Mouse (Mus musculus) heart, postnatal 0 days (tissue): ENCODE data around the gene Zfp446. TPM values are rescaled to one million over a fixed set of nuclear protein-coding genes. Genes with fewer than 3 reads are reported as not detected.

ENCODE experiments used
- ATAC-seq: fragments of 200-750 bp; cut with Nextera tagmentation; 2 replicates; pipeline ENCODE4 v1.8.0; 2017; ENCODE audit warnings: low read depth, moderate number of reproducible peaks, moderate library complexity; ENCODE audit not compliant: insufficient read depth
- DNase-seq: peaks from one replicate; pipeline ENCODE4 v3.0.0-alpha.2; 2016; ENCODE audit warnings: low spot score
- H3K27ac ChIP-seq: fragments of 300-500 bp; sonication (generic); 2 replicates; pipeline ENCODE4 v1.5.1; 2014; ENCODE audit warnings: low read depth, mild to moderate bottlenecking
- H3K27me3 ChIP-seq: fragments of 300-500 bp; sonication (generic); 2 replicates; pipeline ENCODE4 v1.6.1; 2014; ENCODE audit warnings: low read length, mixed read lengths; ENCODE audit not compliant: control insufficient read depth, insufficient read depth
- H3K36me3 ChIP-seq: fragments of 300-500 bp; sonication (generic); replicated peaks from 2 replicates; pipeline ENCODE4 v1.6.1; 2014; ENCODE audit warnings: low read length, mixed read lengths; ENCODE audit not compliant: control insufficient read depth, insufficient read depth
- H3K4me1 ChIP-seq: fragments of 300-500 bp; sonication (generic); 2 replicates; pipeline ENCODE4 v1.6.1; 2014; ENCODE audit warnings: antibody characterized with exemption; ENCODE audit not compliant: control insufficient read depth, insufficient read depth
- H3K4me2 ChIP-seq: fragments of 300-500 bp; sonication (generic); 2 replicates; pipeline ENCODE4 v1.6.1; 2014; ENCODE audit warnings: low read depth, mild to moderate bottlenecking, low read length, moderate library complexity
- H3K4me3 ChIP-seq: fragments of 300-500 bp; sonication (generic); 2 replicates; pipeline ENCODE4 v1.5.1; 2014; ENCODE audit warnings: low read depth, low read length
- H3K9ac ChIP-seq: fragments of 300-500 bp; sonication (generic); replicated peaks from 2 replicates; pipeline ENCODE4 v1.6.1; 2014; ENCODE audit warnings: low read depth, low read length, mixed read lengths
- H3K9me3 ChIP-seq: fragments of 300-500 bp; sonication (generic); replicated peaks from 2 replicates; pipeline ENCODE4 v1.6.1; 2016; ENCODE audit warnings: low read length; ENCODE audit not compliant: control insufficient read depth
- CTCF ChIP-seq: IDR thresholded peaks from 2 replicates; pipeline ENCODE4 v1.5.1; 2016; ENCODE audit warnings: antibody characterized with exemption, control low read depth, low read depth
- EP300 ChIP-seq: IDR thresholded peaks from 2 replicates; pipeline ENCODE4 v1.6.1; 2016; ENCODE audit warnings: antibody characterized with exemption, low read depth
- WGBS: fragments of 180-500 bp; shearing (Covaris S2); extraction: QIAGEN DNeasy Blood & Tissue Kit; methylation state at CpG from one replicate; pipeline ENCODE4 v1.1.7; 2014; 5-methylcytosine and 5-hydroxymethylcytosine counted together
- polyA plus RNA-seq: library from polyadenylated mRNA; unstranded; fragments of >200 nt; fragmentation: Nextera tagmentation; extraction: Ambion mirVana; gene quantifications from 2 replicates; pipeline ENCODE4 v1.2.1, GENCODE M21; 2015
- total RNA-seq: library from RNA; depleted of rRNA; stranded (reverse); fragments of >200 nt; gene quantifications from 2 replicates; pipeline ENCODE4 v1.2.3, GENCODE M21; 2014; ENCODE audit warnings: low replicate concordance

Gene Zfp446
- total and polyA plus RNA-seq, 2 experiments from 2014 or later: 2.5 to 3.3 TPM

DNA sequence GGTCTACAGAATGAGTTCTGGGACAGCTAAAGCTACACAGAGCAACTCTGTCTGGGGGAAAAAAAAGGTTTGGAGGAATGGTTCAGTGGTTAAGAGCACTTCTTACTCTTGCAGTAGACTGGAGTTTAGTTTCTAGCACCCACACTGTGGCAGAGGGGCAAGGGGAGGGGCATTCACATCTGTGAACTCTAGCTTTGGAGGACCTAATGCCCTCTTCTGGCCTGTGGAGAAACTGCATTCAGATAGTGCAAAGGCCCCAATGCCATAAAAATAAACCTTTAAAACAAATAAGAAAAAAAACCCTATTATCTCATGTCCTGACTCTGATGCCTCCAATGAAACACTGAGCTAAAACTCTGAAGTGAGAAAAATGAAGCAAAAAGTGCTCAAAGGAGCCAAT lies 34.2 kb upstream of the Zfp446 start:
- H3K36me3 ChIP-seq: no peaks in the 10 kb centered on the region
- TF ChIP-seq CTCF (peak; percentile 36), EP300 (no peak)
- DNase-seq: no peak

DNA sequence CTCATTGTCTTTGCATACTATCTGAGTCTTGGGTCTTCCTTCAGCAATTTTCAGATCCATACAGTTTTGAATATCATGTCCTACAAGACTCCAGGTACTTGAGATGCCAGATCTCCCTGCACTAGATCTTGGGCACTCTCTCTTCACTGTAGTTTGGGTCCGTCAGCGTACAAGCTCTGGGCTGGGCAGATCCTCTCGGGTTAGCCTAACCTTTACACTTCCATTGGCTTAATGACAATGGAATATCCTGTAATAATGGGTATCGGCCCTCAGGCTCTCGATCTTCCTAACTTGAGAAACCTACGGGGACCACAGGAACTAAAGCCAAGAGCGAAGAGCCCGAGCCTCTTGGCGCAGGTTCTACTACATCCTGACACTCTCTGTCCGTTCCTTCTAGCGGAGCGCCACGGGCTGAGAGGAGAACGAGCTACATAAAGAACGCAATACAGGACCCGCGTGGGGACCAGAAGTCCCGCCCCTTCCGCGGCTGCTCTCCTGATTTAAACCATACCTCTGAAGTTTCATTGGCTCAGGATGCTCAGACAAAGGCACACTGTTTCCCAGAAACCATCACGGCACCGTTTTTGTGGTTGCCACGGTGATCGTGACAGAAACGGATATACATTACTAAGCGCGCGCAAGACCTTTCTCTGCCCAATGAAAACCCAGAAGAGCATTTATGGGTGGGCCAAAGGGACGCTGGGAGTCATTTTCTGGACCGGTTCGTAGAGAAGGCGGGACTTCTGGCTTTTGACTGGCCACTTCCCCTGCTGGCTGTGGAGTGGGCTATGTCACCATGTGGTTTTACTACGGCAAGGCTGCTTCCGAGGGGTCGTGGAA lies 28.4 kb upstream of the Zfp446 start:
- DNase-seq: peak; percentile 96
- H3K9ac ChIP-seq: peak overlapping the region; percentile 55
- ATAC-seq: peak; percentile 94
- H3K4me2 ChIP-seq: peak overlapping the region; percentile 75
- peaks cover 7% of the 10 kb centered on the region for H3K4me1 ChIP-seq
- peak overlapping the region; percentile 49 for H3K4me3 ChIP-seq
- TF ChIP-seq EP300 (no peak), CTCF (no peak)
- H3K27ac ChIP-seq: peak overlapping the region; percentile 68
- no peaks in the 10 kb centered on the region for H3K9me3 ChIP-seq
- 9% methylated on average over 35 of the region's 35 CpGs for WGBS
- H3K27me3 ChIP-seq: no peaks in the 10 kb centered on the region
- no peaks in the 10 kb centered on the region for H3K36me3 ChIP-seq

More for the DNA sequence above, 34.2 kb upstream of the Zfp446 start:
- ATAC-seq: no peak
- H3K27me3 ChIP-seq: no peaks in the 10 kb centered on the region
- no peaks in the 10 kb centered on the region for H3K9me3 ChIP-seq
- no peak overlapping the region for H3K9ac ChIP-seq
- no peak overlapping the region for H3K4me2 ChIP-seq
- no peak overlapping the region for H3K27ac ChIP-seq
- no peaks in the 10 kb centered on the region for H3K4me1 ChIP-seq
- no peak overlapping the region for H3K4me3 ChIP-seq

DNA sequence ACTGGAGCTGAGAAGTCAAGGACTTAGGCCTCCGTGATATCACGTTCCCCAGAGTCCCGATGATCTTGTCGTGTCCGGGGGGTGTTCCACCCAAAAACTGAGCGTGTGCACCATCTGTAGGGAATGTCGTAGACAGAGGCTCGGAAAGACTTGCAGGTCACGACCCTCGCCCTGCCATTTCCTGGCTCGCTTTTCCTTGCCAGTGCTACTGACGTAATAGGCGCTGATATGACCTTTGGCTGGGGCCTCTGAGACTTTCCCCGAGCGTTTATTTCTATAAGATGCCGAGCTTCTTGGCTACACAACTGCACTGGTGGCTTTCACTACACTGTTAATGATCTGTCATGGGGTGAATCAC lies 27.8 kb upstream of the Zfp446 start:
- TF ChIP-seq CTCF: no peak
- no peak for TF ChIP-seq EP300
- H3K9me3 ChIP-seq: no peaks in the 10 kb centered on the region
- peak overlapping the region; percentile 55 for H3K9ac ChIP-seq
- peaks cover 7% of the 10 kb centered on the region for H3K4me1 ChIP-seq
- DNase-seq (no peak), ATAC-seq (peak; percentile 47)
- H3K36me3 ChIP-seq: no peaks in the 10 kb centered on the region
- H3K4me2 ChIP-seq: peak overlapping the region; percentile 75
- peak overlapping the region; percentile 49 for H3K4me3 ChIP-seq
- peak overlapping the region; percentile 62 for H3K27ac ChIP-seq
- 6% methylated on average over 16 of the region's 16 CpGs for WGBS
- no peaks in the 10 kb centered on the region for H3K27me3 ChIP-seq

DNA sequence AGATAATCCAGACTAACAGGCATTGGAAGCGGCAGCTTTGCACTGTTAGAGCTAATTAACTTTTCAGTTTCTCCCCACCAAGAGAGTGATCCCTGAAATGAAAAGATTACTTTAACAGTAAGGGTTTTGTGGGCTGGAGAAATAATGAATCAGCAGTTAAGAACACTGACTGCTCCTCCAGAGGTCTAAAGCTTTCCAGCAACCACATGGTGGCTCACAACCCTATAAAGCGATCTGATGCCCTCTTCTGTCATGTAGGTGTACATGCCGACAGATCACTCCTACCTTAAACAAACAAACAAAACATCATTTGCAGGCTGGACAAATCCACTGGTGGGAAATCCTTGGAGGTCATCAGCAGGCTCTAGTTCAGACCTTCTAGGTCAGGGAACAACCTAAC lies 22.8 kb upstream of the Zfp446 start:
- WGBS: 42% methylated on average over 3 of the region's 3 CpGs
- H3K9ac ChIP-seq: no peak overlapping the region
- no peak for TF ChIP-seq EP300
- peak; percentile 42 for TF ChIP-seq CTCF
- H3K4me3 ChIP-seq: no peak overlapping the region
- ATAC-seq: no peak
- peaks cover 6% of the 10 kb centered on the region for H3K4me1 ChIP-seq
- H3K9me3 ChIP-seq: no peaks in the 10 kb centered on the region
- no peak for DNase-seq
- H3K4me2 ChIP-seq: no peak overlapping the region
- no peaks in the 10 kb centered on the region for H3K36me3 ChIP-seq
- H3K27ac ChIP-seq: no peak overlapping the region
- no peaks in the 10 kb centered on the region for H3K27me3 ChIP-seq

DNA sequence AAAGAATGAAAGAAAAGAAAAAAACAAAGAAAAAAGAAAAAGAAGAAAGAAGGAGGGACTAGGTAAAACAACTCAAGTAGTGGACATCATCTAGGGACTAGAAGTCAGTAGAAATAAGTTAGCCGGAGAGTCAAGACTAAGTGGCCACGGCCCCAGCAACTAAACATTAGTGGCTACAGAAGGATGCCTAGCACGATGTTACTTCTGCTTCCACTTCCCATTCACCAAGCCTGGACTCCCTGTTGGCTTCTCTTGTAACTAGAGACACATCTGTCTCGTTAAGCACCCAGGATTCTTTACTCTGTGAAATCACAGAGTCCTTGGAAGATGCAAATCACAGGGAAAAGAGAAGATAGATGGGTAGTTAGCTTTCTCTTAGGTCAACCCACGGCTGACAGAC lies 20.1 kb upstream of the Zfp446 start:
- Histone ChIP-seq H3K9ac (no peak overlapping the region), H3K27ac (no peak overlapping the region), H3K27me3 (no peaks in the 10 kb centered on the region), H3K4me1 (no peaks in the 10 kb centered on the region), H3K36me3 (no peaks in the 10 kb centered on the region), H3K4me2 (no peak overlapping the region), H3K4me3 (no peak overlapping the region), H3K9me3 (no peaks in the 10 kb centered on the region)
- 63% methylated on average over 5 of the region's 5 CpGs for WGBS
- DNase-seq (no peak), ATAC-seq (no peak)
- TF ChIP-seq CTCF (no peak), EP300 (no peak)

DNA sequence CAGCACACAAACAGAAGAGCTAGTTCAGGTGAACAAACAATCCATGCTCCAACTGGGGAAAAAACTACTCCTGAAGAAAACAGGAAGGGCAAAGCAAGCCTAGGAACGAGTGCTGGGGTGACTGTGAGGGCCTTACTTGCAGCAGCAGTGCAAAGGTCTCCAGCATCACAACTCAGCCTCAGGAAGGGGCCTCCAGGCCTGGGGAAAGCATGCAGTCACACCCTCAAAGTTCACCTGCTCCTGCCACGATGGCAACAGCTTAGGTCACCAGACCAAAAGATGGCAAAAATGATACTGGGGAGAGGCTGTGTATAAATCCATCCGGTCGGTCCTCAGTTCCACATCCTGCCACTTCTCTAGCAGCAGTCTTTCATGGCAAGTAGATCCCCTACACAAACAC lies 18.7 kb upstream of the Zfp446 start:
- Histone ChIP-seq H3K36me3 (no peaks in the 10 kb centered on the region), H3K9ac (no peak overlapping the region), H3K4me1 (no peaks in the 10 kb centered on the region), H3K9me3 (no peaks in the 10 kb centered on the region), H3K4me3 (no peak overlapping the region), H3K27ac (no peak overlapping the region), H3K27me3 (no peaks in the 10 kb centered on the region), H3K4me2 (no peak overlapping the region)
- WGBS: 82% methylated on average over 4 of the region's 4 CpGs
- TF ChIP-seq EP300: no peak
- TF ChIP-seq CTCF: no peak
- DNase-seq (no peak), ATAC-seq (no peak)
